In genomic region chr19:46657339-46658020, GRCm38 (mm10) we compare ENCODE assay signal across 10 mouse cellular contexts. TPM values are rescaled to one million over a fixed set of nuclear protein-coding genes. Genes with fewer than 3 reads are reported as not detected.
A peak's percentile ranks its signal among the peaks of the same experiment; 100 is the strongest.
DNase-seq lines count a peak whose midpoint lies in the region; ATAC-seq lines count a peak whose summit lies in the region.
"Had no signal": no experiment of that assay in that cellular context is flagged by ENCODE, and none has a peak within 500 bp of the region (broad histone marks: within the 10 kb centered on the region; RNA-seq: fewer than 3 reads in every experiment).

No protein-coding gene starts in this region.

- no peaks in the 10 kb centered on the region for H3K9me3 ChIP-seq in hindbrain, embryonic 11.5 days (ENCODE audit: control insufficient read depth, low read length)
- no peaks in the 10 kb centered on the region; the same call in 1 of the 2 replicates for H3K9me3 ChIP-seq in hindbrain, embryonic 12.5 days (replicated peaks)
- H3K9me3 ChIP-seq: hindbrain, embryonic 15.5 days had no signal

- ATAC-seq in hindbrain, embryonic 11.5 days (ENCODE audit: low FRiP score): no peak
- ATAC-seq in hindbrain, embryonic 12.5 days (ENCODE audit: low FRiP score): no peak

- no peaks in the 10 kb centered on the region for H3K4me1 ChIP-seq in hindbrain, embryonic 11.5 days (replicated peaks; ENCODE audit: control insufficient read depth, insufficient read depth, low read length)
- no peaks in the 10 kb centered on the region for H3K4me1 ChIP-seq in hindbrain, embryonic 12.5 days
- H3K4me1 ChIP-seq: hindbrain, embryonic 15.5 days had no signal

- H3K36me3 ChIP-seq in hindbrain, embryonic 11.5 days (ENCODE audit: control insufficient read depth, insufficient read depth, low read length): peaks cover 18% of the 10 kb centered on the region; the same call in 1 of the 2 replicates
- H3K36me3 ChIP-seq in hindbrain, embryonic 12.5 days: peaks cover 47% of the 10 kb centered on the region

- no peak overlapping the region for H3K4me2 ChIP-seq in hindbrain, embryonic 11.5 days (replicated peaks; ENCODE audit: low read depth, low read length)
- H3K4me2 ChIP-seq in hindbrain, embryonic 12.5 days (replicated peaks): no peak overlapping the region
- H3K4me2 ChIP-seq: hindbrain, embryonic 15.5 days had no signal

- no peaks in the 10 kb centered on the region for H3K27me3 ChIP-seq in hindbrain, embryonic 11.5 days (ENCODE audit: control insufficient read depth, insufficient read depth, low read length)
- no peaks in the 10 kb centered on the region for H3K27me3 ChIP-seq in hindbrain, embryonic 12.5 days
- H3K27me3 ChIP-seq: hindbrain, embryonic 15.5 days had no signal

- H3K27ac ChIP-seq in hindbrain, embryonic 11.5 days (ENCODE audit: low read depth, low read length): no peak overlapping the region
- H3K27ac ChIP-seq in hindbrain, embryonic 12.5 days: no peak overlapping the region
- H3K27ac ChIP-seq: hindbrain, embryonic 15.5 days had no signal

- 91% methylated on average over 3 of the region's 3 CpGs for WGBS in hindbrain, embryonic 11.5 days
- 87% methylated on average over 3 of the region's 3 CpGs for WGBS in hindbrain, embryonic 12.5 days

- no peak overlapping the region for H3K4me3 ChIP-seq in hindbrain, embryonic 11.5 days (ENCODE audit: low read depth, low read length)
- H3K4me3 ChIP-seq in hindbrain, embryonic 12.5 days: no peak overlapping the region
- H3K4me3 ChIP-seq: hindbrain, embryonic 15.5 days had no signal

- DNase-seq in hindbrain, embryonic 11.5 days (ENCODE audit: low spot score): peak; percentile 33
- DNase-seq in right cerebral cortex, postnatal 4 days: peak; percentile 35
- no peak for DNase-seq in right cerebral cortex, postnatal 10 days (ENCODE audit: low spot score in 2 of 2)
- peak; percentile 29 for DNase-seq in c-Kit-negative CD71-positive TER-119-positive erythroid progenitor cells, embryonic 14.5 days (ENCODE audit: low read depth, low spot score)
- DNase-seq in thymus, postnatal 25 days: peak; percentile 45
- DNase-seq in ovary, postnatal 36 days (ENCODE audit: low spot score): no peak
- no peak for DNase-seq in gastrocnemius, postnatal 25 days

- no peak overlapping the region for H3K9ac ChIP-seq in hindbrain, embryonic 11.5 days (ENCODE audit: low read depth, low read length)
- no peak overlapping the region for H3K9ac ChIP-seq in hindbrain, embryonic 12.5 days
- H3K9ac ChIP-seq: hindbrain, embryonic 15.5 days had no signal

RNA-seq across cellular contexts. Expression of gene Cyp17a1, which starts 15.5 kb away (rescaled TPM):
- 0.29 TPM in 1 of 2 replicates, not detected in the other for polyA plus RNA-seq in hindbrain, embryonic 11.5 days (2014; fragmentation: Nextera tagmentation; extraction: Ambion mirVana)
- polyA plus RNA-seq in hindbrain, embryonic 12.5 days (2016; fragmentation: Nextera tagmentation; extraction: Ambion mirVana): not detected in 2 replicates
- total RNA-seq in gastrocnemius, postnatal 25 days (2021): not detected
- total RNA-seq: left cerebral cortex, postnatal 14 days had no signal
- polyA plus RNA-seq: hindbrain, embryonic 15.5 days had no signal

RNA-seq across cellular contexts. Expression of gene Borcs7, which starts 32.2 kb away (rescaled TPM):
- 14.2 and 14.9 TPM in 2 replicates for polyA plus RNA-seq in hindbrain, embryonic 11.5 days (2014; fragmentation: Nextera tagmentation; extraction: Ambion mirVana)
- polyA plus RNA-seq in hindbrain, embryonic 12.5 days (2016; fragmentation: Nextera tagmentation; extraction: Ambion mirVana): 14.6 and 17.5 TPM in 2 replicates
- total RNA-seq in gastrocnemius, postnatal 25 days (2021): 10 to 100 TPM; 11.4 to 11.8 TPM

RNA-seq across cellular contexts. Expression of gene As3mt, which starts 49.8 kb away (rescaled TPM):
- 30.2 and 31.6 TPM in 2 replicates for polyA plus RNA-seq in hindbrain, embryonic 11.5 days (2014; fragmentation: Nextera tagmentation; extraction: Ambion mirVana)
- polyA plus RNA-seq in hindbrain, embryonic 12.5 days (2016; fragmentation: Nextera tagmentation; extraction: Ambion mirVana): 31.1 and 32.0 TPM in 2 replicates
- total RNA-seq in gastrocnemius, postnatal 25 days (2021): 10 to 100 TPM; 87.8 to 90.3 TPM

RNA-seq across cellular contexts. Expression of gene Wbp1l, which starts 58.6 kb away (rescaled TPM):
- polyA plus RNA-seq in hindbrain, embryonic 11.5 days (2014; fragmentation: Nextera tagmentation; extraction: Ambion mirVana): 31.5 and 33.4 TPM in 2 replicates
- 54.6 and 56.4 TPM in 2 replicates for polyA plus RNA-seq in hindbrain, embryonic 12.5 days (2016; fragmentation: Nextera tagmentation; extraction: Ambion mirVana)
- 10 to 100 TPM; 39.0 to 47.3 TPM for total RNA-seq in gastrocnemius, postnatal 25 days (2021)

Comparison
In these comparisons a context has a peak if more than half of its experiments do, and no peak if none do; other contexts are left out.
1. DNase-seq: peak in hindbrain, embryonic 11.5 days (single experiment), right cerebral cortex, postnatal 4 days (single experiment), c-Kit-negative CD71-positive TER-119-positive erythroid progenitor cells, embryonic 14.5 days (single experiment) and thymus, postnatal 25 days (single experiment); none in right cerebral cortex, postnatal 10 days (0 of 2), ovary, postnatal 36 days (single experiment) and gastrocnemius, postnatal 25 days (single experiment).